Mouse (Mus musculus) fat pad, adult 2 months (tissue): ENCODE measurements around the gene Tle4.

Source experiments
- DNase-seq: peaks from one replicate; pipeline ENCODE4 v3.0.0-alpha.2; 2011; ENCODE audit warnings: low read depth, low spot score; ENCODE audit errors: extremely low read depth

Tle4 gene

GRCm38 (mm10) chr19:14534447-14534846, 63.4 kb downstream of the Tle4 start:
- no peak for DNase-seq

GRCm38 (mm10) chr19:14532861-14533260, 65.0 kb downstream of the Tle4 start:
- no peak for DNase-seq

- no peak for DNase-seq
These were observed 77.6 kb downstream of the Tle4 start for GRCm38 (mm10) chr19:14520098-14520802.

GRCm38 (mm10) chr19:14519186-14519585, 78.7 kb downstream of the Tle4 start:
- no peak for DNase-seq

- DNase-seq, result no peak
These were observed 79.3 kb downstream of the Tle4 start for GRCm38 (mm10) chr19:14518438-14519044.

GRCm38 (mm10) chr19:14516420-14516819, 81.4 kb downstream of the Tle4 start:
- no peak for DNase-seq

- peak; percentile 34 for DNase-seq
These were observed 89.0 kb downstream of the Tle4 start for GRCm38 (mm10) chr19:14508819-14509218.

GRCm38 (mm10) chr19:14507911-14508310, 89.9 kb downstream of the Tle4 start:
- no peak for DNase-seq

GRCm38 (mm10) chr19:14506875-14507670, 90.8 kb downstream of the Tle4 start:
- DNase-seq, result no peak

GRCm38 (mm10) chr19:14505885-14506548, 91.8 kb downstream of the Tle4 start:
- no peak for DNase-seq

- no peak for DNase-seq
These were observed 92.5 kb downstream of the Tle4 start for GRCm38 (mm10) chr19:14505401-14505800.

- no peak for DNase-seq
These were observed 94.0 kb downstream of the Tle4 start for GRCm38 (mm10) chr19:14503862-14504261.

GRCm38 (mm10) chr19:14502234-14502633, 95.6 kb downstream of the Tle4 start:
- no peak for DNase-seq

- peak; percentile 72 for DNase-seq
These were observed 97.9 kb downstream of the Tle4 start for GRCm38 (mm10) chr19:14499835-14500425.

- no peak for DNase-seq
These were observed 104.8 kb downstream of the Tle4 start for GRCm38 (mm10) chr19:14493047-14493446.

- no peak for DNase-seq
These were observed 110.7 kb downstream of the Tle4 start for GRCm38 (mm10) chr19:14487180-14487579.

- DNase-seq, result no peak
These were observed 112.7 kb downstream of the Tle4 start for GRCm38 (mm10) chr19:14485176-14485575.

GRCm38 (mm10) chr19:14482562-14483138, 115.2 kb downstream of the Tle4 start:
- DNase-seq, result no peak

- DNase-seq, result no peak
These were observed 115.9 kb downstream of the Tle4 start for GRCm38 (mm10) chr19:14481796-14482561.

- DNase-seq, result no peak
These were observed 118.1 kb downstream of the Tle4 start for GRCm38 (mm10) chr19:14479711-14480110.
